ENCODE assay signal across 23 mouse cellular contexts in the genomic region with DNA sequence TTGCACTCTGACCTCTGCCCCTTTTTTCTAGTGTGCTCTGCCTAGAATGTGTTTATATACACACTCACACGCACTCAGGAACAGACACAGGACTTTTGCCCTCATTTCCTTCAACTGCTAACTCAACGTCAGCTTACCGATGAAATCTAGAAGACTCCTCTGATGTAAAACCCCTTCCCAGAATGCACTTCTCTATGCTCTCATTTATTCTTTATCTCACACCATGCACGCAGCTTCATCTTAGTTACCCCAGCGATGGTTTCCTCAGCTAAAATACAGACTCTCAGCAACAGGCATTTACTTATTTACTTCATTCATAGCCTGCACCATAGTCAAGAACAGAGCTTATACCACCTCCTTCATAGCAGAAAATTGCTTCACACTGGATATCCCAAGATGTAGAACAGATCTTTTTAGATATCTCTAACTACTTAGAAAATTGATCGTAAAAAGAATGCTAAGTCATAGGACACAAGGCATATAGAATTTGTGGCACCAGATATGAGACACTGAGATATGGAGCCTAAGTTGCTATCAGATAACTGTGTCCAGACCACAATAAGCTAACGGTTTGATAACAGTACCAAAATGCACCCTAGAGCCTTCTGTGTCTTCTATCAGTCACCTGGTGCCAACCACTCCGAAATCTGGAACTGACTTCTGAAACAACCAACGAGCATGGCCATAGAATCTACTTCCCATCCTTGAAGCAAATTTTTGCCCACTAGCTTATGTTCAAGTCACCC.
DNase-seq lines count a peak whose midpoint lies in the region; ATAC-seq and TF ChIP-seq lines count a peak whose summit lies in the region.
"Had no signal": no experiment of that assay in that cellular context is flagged by ENCODE, and none has a peak within 500 bp of the region (broad histone marks: within the 10 kb centered on the region; RNA-seq: fewer than 3 reads in every experiment).

No protein-coding gene starts in this region.

- 52% methylated on average over 9 of the region's 9 CpGs for WGBS in lung, embryonic 14.5 days
- 71% methylated on average over 9 of the region's 9 CpGs for whole genome bisulfite sequencing in kidney, embryonic 14.5 days

- H3K27me3 ChIP-seq in lung, embryonic 14.5 days (ENCODE audit: insufficient read depth, low read length) = no peaks in the 10 kb centered on the region
- H3K27me3 ChIP-seq in kidney, embryonic 14.5 days (ENCODE audit: control insufficient read depth, insufficient read depth, low read length) = no peaks in the 10 kb centered on the region
- H3K27me3 ChIP-seq: embryonic facial prominence, embryonic 13.5 days; forebrain, embryonic 12.5 days; heart, embryonic 15.5 days had no signal

- no peaks in the 10 kb centered on the region for H3K36me3 ChIP-seq in lung, embryonic 14.5 days (ENCODE audit: insufficient read depth)
- no peaks in the 10 kb centered on the region for H3K36me3 ChIP-seq in kidney, embryonic 14.5 days (ENCODE audit: control insufficient read depth, insufficient read depth, low read length)
- H3K36me3 ChIP-seq: embryonic facial prominence, embryonic 13.5 days; forebrain, embryonic 12.5 days; heart, embryonic 15.5 days; hindbrain, embryonic 10.5 days had no signal

- H3K9ac ChIP-seq in lung, embryonic 14.5 days = no peak overlapping the region
- no peak overlapping the region for H3K9ac ChIP-seq in kidney, embryonic 14.5 days (ENCODE audit: low read depth, low read length)
- H3K9ac ChIP-seq: embryonic facial prominence, embryonic 13.5 days; forebrain, embryonic 12.5 days; heart, embryonic 15.5 days; hindbrain, embryonic 14.5 days had no signal

- ATAC-seq in lung, embryonic 14.5 days (ENCODE audit: insufficient read depth) = no peak
- ATAC-seq in megakaryocyte progenitor cell, adult 5-6 weeks (replicated peaks; ENCODE audit: poor library complexity) = peak; percentile 76
- ATAC-seq in kidney, embryonic 14.5 days (ENCODE audit: low FRiP score, low TSS enrichment) = no peak
- ATAC-seq: activated CD4-positive, CD25-positive, alpha-beta regulatory T cell, adult 4 months; CD4-positive, CD25-positive, alpha-beta regulatory T cell, adult 4 months; forebrain, embryonic 16.5 days; Patski had no signal

- no peak overlapping the region for H3K4me3 ChIP-seq in lung, embryonic 14.5 days (ENCODE audit: low read depth, low read length)
- H3K4me3 ChIP-seq in kidney, embryonic 14.5 days (ENCODE audit: low read length) = no peak overlapping the region
- H3K4me3 ChIP-seq: embryonic facial prominence, embryonic 13.5 days; forebrain, embryonic 12.5 days; heart, adult 2 months; heart, embryonic 15.5 days; hindbrain, embryonic 10.5 days had no signal

- H3K9me3 ChIP-seq in lung, embryonic 14.5 days (ENCODE audit: low read depth, low read length) = no peaks in the 10 kb centered on the region
- H3K9me3 ChIP-seq in kidney, embryonic 14.5 days (ENCODE audit: control insufficient read depth, low read length) = no peaks in the 10 kb centered on the region
- H3K9me3 ChIP-seq: embryonic facial prominence, embryonic 13.5 days; forebrain, embryonic 12.5 days; heart, embryonic 15.5 days; hindbrain, embryonic 10.5 days had no signal

- no peak overlapping the region for H3K27ac ChIP-seq in lung, embryonic 14.5 days (ENCODE audit: low read depth)
- no peak overlapping the region for H3K27ac ChIP-seq in kidney, embryonic 14.5 days (ENCODE audit: low read depth, low read length)
- H3K27ac ChIP-seq: embryonic facial prominence, embryonic 13.5 days; forebrain, embryonic 12.5 days; heart, adult 2 months; heart, embryonic 15.5 days; hindbrain, embryonic 10.5 days; hindbrain, embryonic 14.5 days had no signal

- DNase-seq in lung, embryonic 14.5 days = peak; percentile 15
- no peak for DNase-seq in lung, postnatal 25 days (ENCODE audit: low spot score)
- peak; percentile 5 for DNase-seq in thymus, postnatal 0 days (ENCODE audit: low spot score)
- DNase-seq in thymus, postnatal 36 days = no peak
- no peak for DNase-seq in B cell, adult 2 months
- DNase-seq: adrenal gland, postnatal 14 days; cerebellum, adult 11-12 months; cerebellum, adult 9-11 months; gastrocnemius, postnatal 10 days; heart, adult 2 months; heart, postnatal 14 days had no signal

- H3K4me1 ChIP-seq in lung, embryonic 14.5 days (ENCODE audit: insufficient read depth) = no peaks in the 10 kb centered on the region
- no peaks in the 10 kb centered on the region for H3K4me1 ChIP-seq in kidney, embryonic 14.5 days (ENCODE audit: control insufficient read depth, insufficient read depth, low read length)
- H3K4me1 ChIP-seq: forebrain, embryonic 12.5 days; heart, embryonic 15.5 days; hindbrain, embryonic 10.5 days had no signal

- TF ChIP-seq CTCF in lung, embryonic 14.5 days (IDR thresholded peaks at IDR 0.05; ENCODE audit: low read depth) = no peak

- H3K4me2 ChIP-seq in lung, embryonic 14.5 days = no peak overlapping the region
- H3K4me2 ChIP-seq in kidney, embryonic 14.5 days (replicated peaks; ENCODE audit: low read depth, low read length) = no peak overlapping the region
- H3K4me2 ChIP-seq: embryonic facial prominence, embryonic 13.5 days; forebrain, embryonic 12.5 days; heart, embryonic 11.5 days; heart, embryonic 15.5 days; hindbrain, embryonic 14.5 days had no signal

Comparison
In these comparisons a context has a peak if more than half of its experiments do, and no peak if none do; other contexts are left out.
1. DNase-seq: peak in lung, embryonic 14.5 days (single experiment) and thymus, postnatal 0 days (single experiment); none in lung, postnatal 25 days (single experiment), thymus, postnatal 36 days (0 of 2) and B cell, adult 2 months (0 of 2).